Mouse (Mus musculus) adrenal gland, postnatal 25 days (tissue): ENCODE measurements at regions not wholly inside any gene's neighbourhood (a gene's known extent, or its start where the extent isn't known, plus 50 kb on each side); places are given as distances from the start of the nearest gene placed in this dataset.

Source experiments
- DNase-seq: peaks from one replicate; pipeline ENCODE4 v3.0.0; 2021; ENCODE audit warnings: mixed read lengths

DNA sequence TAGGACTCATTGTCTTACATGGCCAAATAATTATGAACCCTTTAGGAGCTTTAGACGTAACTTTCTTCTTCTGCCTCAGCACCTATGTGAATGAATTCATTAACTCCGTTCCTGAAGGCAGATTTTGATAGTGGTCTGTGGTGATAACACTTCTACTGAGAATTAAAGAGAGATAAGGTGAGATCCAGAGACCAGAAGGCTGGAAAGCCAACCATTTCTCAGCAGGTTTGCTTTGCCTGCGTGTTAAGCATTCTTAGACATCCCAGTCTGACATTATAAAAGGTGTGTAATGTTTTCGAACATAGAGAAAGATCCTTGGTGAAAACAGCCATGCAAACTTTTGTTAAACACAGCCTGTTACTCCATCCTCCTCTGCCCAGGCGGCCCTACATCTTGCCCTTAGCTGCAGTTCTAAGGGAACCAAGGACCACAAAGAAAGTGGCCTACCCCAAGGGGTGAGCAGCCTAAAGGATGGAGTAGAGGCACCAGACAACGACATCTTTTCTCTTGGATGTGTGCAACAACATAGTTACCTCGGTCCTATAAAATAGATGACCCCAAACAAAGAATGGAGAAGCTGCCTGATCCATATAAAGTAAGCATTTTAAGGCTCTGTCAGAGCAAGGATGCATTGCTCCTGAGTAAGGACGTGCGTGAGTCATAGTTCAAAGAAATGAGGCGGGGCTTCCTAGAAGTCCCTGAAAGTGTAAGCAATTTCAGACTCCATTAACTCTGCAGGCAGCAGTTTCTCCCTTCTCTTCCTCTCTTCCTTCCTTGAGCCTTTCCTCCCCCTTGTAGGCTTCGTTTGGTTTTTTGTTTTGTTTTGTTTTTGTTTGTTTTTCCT lies 55.1 kb upstream of the Xpr1 start:
- DNase-seq = peak; percentile 22

- no peak for DNase-seq
Observed at GRCm38 (mm10) chr1:155472956-155473646, 55.9 kb upstream of the Xpr1 start.

- no peak for DNase-seq
Observed at GRCm38 (mm10) chr1:155474973-155475372, 57.8 kb upstream of the Xpr1 start.

GRCm38 (mm10) chr1:155476237-155476636 lies 59.0 kb upstream of the Xpr1 start:
- no peak for DNase-seq

- no peak for DNase-seq
Observed at GRCm38 (mm10) chr1:155482148-155482547, 64.9 kb upstream of the Xpr1 start.

DNA sequence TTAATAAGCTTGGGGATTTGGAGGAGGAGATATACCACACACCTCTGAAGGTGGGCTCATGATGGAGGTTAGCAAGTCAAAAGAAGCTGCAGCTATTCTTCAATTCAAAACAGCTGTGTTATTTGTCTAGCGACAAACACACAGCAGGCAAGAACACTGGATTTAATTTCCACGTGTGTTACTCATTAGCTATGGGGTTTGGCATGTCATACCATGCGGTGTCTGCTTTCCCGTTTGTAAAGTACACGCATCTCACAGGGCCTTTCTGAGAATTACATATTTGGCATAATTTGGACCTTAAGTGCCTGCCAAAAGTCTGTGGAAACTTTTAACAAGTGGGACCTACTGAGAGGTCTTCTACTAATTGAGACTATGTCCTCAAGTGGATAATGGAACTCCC lies 65.5 kb upstream of the Xpr1 start:
- DNase-seq = no peak

- DNase-seq = no peak
Observed at GRCm38 (mm10) chr1:155483693-155484092, 66.5 kb upstream of the Xpr1 start.

DNA sequence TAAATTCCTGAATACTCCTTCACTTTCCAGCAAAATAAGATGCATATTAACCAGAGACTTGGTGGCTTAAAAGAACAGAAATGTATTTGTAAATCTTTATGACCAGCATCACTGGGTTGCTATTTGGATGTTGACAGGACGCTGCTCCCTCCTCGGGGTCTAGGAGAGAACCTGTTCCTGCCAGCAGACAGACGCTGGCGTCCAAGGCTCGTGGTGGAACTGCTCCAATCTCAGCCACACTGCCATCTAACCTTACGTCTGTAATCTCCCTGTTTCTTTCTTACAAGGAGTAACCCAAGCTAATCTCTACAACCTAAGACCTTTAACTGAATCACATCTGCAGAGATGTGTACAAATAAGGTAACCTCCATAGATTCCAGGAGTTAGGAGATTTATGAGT lies 70.1 kb upstream of the Acbd6 start:
- DNase-seq = no peak

DNA sequence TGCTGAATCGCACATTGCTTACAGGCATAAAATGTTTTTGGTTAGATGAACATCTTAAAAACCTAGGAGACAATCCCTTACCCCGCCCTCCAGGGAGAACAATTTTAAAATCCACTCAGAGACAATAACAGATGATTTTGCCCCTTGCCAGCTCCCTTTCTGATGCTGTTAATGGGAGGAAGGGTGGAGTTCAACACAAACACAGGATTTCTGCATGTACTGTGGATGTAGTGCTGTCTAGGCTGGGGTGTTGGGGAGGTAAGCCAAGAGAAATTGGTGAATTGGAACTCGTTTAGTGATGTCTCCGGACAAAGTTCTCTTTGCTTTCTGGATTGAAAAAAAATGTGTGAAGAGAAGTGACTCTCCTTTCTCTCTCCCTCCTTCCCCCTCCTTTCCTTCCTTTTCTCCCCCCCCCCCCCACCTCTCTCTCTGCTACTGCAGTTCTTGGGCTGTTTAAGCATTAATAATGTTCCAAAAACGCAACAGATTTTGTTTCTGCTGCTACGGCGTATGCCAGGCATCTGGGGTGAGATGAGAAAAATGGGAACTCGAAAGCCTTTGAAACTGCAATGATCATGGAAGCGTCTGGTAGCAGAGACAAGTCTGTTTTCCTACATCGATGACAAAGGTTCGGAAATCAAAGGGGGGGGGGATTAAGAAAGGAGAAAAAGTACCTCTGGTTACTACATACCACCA lies 68.8 kb upstream of the Acbd6 start:
- DNase-seq = no peak

GRCm38 (mm10) chr1:155490131-155490530 lies 67.8 kb upstream of the Acbd6 start:
- no peak for DNase-seq

- no peak for DNase-seq
Observed at GRCm38 (mm10) chr1:155491205-155492026, 66.5 kb upstream of the Acbd6 start.

GRCm38 (mm10) chr1:155493333-155493732 lies 64.6 kb upstream of the Acbd6 start:
- DNase-seq = no peak

GRCm38 (mm10) chr1:155493799-155494198 lies 64.1 kb upstream of the Acbd6 start:
- DNase-seq = no peak

DNA sequence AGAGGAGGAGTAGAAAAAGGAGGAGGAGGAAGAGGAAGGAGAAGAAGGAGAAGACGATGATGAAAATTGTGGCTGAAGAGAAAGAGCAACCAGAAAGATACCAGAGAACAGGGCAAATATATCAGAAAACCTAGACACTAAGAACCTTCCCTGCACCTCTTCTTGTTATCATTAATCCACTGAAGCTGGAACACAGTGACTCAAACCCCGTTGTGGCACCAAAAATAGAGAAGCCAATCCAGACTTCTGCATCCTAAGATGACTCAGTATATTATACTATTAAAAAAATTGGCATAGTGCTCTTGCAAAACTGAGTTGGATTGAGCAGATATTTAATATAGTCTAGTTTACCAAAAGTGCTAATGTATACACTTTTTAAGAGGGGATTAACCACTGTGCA lies 63.6 kb upstream of the Acbd6 start:
- no peak for DNase-seq

DNA sequence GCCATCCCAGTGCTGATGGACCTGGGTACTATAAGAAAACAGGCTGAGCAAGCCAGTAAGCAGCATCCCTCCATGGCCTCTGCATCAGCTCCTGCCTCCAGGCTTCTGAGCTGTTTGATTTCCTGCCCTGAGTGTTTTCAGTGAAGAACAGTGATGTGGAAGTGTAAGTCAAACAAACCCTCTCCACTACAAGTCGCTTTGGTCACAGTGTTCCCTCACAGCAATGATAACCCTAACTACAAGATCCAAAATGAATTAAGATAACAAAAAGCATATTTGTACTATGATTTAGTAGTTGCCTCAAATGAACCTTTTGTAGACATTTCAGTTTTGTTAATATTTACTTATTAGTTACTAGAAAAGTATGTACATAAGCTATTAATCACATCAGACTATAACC lies 58.2 kb upstream of the Acbd6 start:
- DNase-seq = no peak

- DNase-seq = no peak
Observed at GRCm38 (mm10) chr1:155502867-155503266, 55.1 kb upstream of the Acbd6 start.

DNA sequence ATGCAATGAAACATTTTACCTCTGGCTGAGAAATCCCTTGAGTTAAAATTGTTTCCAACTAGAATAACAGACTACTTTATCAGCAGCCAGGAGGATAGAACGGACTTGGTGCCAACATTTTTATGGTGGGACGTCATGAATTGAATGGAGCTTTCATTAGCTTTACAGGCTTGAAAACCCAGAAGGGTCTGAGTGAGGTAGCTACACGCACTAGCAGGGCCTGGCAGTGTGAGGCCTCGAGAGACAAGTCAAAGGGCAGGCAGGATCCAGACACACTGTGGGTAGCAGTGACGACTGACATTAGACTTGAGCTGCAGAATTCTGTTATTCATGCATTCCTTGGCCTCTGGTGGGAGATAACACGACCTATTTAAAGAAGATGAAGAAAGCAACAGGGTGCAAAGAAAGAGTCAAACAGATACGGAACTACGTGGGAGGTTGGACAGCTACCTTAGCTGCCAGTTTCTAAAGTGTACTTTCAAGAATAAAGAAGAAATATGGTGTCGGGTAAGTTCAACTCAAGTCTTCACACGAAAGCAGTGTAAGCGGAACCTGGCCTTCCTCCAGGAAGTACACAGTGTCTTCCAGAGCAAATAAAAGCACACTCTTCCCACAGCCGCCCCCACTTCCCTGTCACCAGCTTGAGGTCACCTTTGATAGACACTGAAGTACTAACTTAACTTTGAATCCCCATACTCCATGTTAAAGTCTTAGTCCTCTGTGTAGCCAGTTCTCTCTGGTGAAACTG lies 53.2 kb upstream of the Acbd6 start:
- no peak for DNase-seq

- DNase-seq = no peak
Observed at GRCm38 (mm10) chr1:155505361-155506077, 52.4 kb upstream of the Acbd6 start.
